Mouse (Mus musculus): ENCODE measurements at regions not wholly inside any gene's neighbourhood (a gene's known extent, or its start where the extent isn't known, plus 50 kb on each side); places are given as distances from the start of the nearest gene placed in this dataset.

GRCm38 (mm10) chr15:97188545-97188944 lies 58.4 kb upstream of the Pced1b start:
- in situ Hi-C loops (cut with MboI, MseI), result no loop called here

DNA sequence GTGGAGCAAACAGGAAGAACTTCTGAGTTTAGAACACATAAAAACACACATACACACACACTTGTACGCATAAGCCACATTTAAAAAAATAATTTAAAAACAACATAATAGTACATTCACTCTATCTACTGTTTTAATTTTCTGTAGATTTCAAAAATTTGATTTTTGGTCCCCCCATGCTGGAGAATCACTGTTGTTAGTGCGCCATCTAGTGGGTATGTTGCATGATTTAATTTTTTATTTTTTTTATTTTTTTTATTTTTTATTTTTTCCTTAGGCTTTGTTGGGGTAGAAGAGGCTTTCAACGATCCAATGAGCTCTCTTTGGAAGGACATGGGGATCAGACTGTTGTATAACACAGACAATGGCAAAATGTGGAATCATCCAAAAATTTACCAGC lies 59.1 kb upstream of the Pced1b start:
- in situ Hi-C loops (cut with MboI, MseI), result no loop called here

DNA sequence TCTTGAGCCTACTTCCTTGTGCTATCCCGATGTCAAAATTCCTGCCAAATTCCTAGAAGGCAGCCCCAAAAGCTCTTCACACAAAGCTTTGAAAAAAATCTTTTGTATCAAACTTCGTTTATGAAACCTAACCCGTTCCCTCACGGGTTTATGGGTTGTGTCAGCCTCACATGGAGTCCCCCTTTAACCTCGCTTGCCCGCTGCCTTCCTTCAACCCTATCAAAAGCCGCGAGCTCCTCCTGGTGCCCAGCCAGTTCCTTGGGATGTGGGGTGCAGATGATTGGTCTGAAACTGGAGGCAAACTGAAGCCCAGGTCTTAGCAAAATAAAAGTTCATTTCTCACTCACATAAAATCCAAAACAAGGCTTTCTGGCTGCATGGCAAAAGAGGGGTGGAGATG lies 60.9 kb upstream of the Pced1b start:
- in situ Hi-C loops (cut with MboI, MseI), result no loop called here

DNA sequence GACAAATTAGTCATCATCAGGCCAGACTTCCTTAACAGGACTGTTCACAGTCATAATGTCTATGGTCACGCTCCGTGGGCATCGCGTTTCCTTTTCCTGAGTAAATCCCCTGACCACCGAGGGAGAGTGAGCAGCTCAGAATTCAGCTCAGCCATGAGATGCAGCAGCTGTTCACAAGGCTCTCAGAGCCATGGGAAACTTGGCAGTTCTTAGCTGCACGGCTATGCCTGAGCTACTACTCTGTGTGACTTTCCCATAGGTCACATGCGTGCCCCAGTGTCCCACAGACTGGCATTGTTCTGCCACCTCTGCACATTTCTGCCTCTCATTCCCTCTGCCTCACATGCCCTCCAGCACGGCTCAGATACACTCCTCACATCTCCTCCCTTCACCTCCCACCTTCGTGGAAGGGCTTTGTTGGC lies 64.3 kb upstream of the Pced1b start:
- in situ Hi-C loops (cut with MboI, MseI), result no loop called here

GRCm38 (mm10) chr15:97180970-97181669 lies 65.8 kb upstream of the Pced1b start:
- in situ Hi-C loops (cut with MboI, MseI), result no loop called here

GRCm38 (mm10) chr15:97178286-97178685 lies 68.6 kb upstream of the Pced1b start:
- in situ Hi-C loops (cut with MboI, MseI), result no loop called here

DNA sequence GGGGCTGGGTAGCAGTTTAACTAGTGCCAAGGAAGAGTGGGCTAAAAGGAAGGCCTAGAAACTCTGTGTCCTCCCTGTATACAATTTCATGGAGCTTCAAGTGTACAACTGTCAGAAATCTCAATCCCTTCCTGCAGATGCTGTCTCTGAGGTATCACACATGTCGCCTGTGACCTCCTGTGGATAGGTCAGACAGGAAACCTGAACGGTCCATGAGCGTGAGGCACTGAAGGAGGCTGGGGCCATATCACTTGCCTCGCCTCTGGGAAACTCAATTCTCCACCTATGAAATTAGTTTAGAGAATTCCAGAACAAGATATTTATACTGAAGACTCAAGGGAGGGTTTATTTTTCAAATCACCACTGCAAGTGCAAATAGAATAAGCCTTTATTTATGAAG lies 69.1 kb upstream of the Pced1b start:
- in situ Hi-C loops (cut with MboI, MseI), result no loop called here

DNA sequence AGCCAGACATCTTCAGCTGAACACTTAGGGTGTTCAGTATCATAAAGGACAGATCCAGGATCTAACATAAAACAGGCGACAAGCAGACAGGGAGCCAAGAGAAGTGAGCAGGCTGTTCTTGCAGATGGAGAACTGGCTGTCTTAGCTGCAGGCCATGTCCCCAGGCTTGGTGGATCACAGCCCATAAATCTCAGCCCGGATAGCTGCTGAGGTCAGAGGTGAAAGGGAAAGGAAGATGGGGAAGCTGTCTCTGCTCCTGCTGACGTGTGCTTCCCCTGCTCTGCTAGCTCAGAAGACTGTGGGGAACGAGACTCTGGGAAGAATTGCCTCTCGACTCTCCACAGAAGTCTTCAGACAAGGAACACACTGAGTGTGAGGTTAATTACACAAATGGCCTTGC lies 71.9 kb upstream of the Pced1b start:
- in situ Hi-C loops (cut with MboI, MseI), result no loop called here

- in situ Hi-C loops (cut with MboI, MseI), result no loop called here
Measured at GRCm38 (mm10) chr15:97173233-97173632, 73.7 kb upstream of the Pced1b start.

DNA sequence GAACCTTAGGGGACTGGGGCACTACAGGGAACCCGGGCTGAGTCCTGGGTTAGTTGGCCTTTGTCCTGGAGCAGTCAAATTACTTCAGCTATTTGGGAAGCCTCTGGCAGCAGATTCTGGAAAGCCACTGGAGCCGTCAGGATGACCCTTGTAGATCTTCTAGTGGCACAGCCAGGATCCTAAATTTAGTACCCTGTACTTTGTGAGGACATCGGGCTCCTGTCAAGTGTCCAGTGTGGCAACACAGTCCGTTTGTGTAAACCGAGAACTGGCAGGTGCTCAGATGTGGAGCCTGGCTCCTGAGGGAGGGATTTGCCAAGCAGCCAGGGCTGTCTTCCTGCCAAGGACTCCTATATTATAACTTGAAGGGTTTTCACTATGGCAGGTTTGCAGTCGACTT lies 76.8 kb upstream of the Pced1b start:
- in situ Hi-C loops (cut with MboI, MseI), result no loop called here

DNA sequence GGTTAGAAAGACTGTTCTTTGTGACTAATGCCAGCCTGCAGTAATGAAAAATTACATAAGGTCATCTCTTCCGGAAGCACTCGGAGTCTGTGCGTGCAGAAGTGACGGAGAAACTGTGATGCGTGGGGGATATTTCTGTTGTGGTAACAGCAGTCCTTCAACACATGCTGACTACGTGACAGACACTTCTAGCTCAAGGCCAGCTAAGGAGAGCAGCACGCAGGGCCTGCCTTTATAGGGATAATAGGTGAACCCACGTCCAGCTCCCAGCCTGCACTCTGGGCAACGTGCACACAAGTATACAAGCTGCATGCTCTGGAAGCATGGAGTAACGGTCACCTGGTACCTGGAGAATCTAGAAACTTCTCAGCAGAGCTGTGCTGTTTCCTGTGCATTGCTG lies 77.5 kb upstream of the Pced1b start:
- in situ Hi-C loops (cut with MboI, MseI), result no loop called here

GRCm38 (mm10) chr15:97167116-97167515 lies 79.8 kb upstream of the Pced1b start:
- in situ Hi-C loops (cut with MboI, MseI), result no loop called here

GRCm38 (mm10) chr15:97164616-97165015 lies 82.3 kb upstream of the Pced1b start:
- in situ Hi-C loops (cut with MboI, MseI), result no loop called here

GRCm38 (mm10) chr15:97163971-97164370 lies 82.9 kb upstream of the Pced1b start:
- in situ Hi-C loops (cut with MboI, MseI), result no loop called here

GRCm38 (mm10) chr15:97163090-97163489 lies 83.8 kb upstream of the Pced1b start:
- in situ Hi-C loops (cut with MboI, MseI), result no loop called here

- in situ Hi-C loops (cut with MboI, MseI), result no loop called here
Measured at GRCm38 (mm10) chr15:97162305-97162704, 84.6 kb upstream of the Pced1b start.

DNA sequence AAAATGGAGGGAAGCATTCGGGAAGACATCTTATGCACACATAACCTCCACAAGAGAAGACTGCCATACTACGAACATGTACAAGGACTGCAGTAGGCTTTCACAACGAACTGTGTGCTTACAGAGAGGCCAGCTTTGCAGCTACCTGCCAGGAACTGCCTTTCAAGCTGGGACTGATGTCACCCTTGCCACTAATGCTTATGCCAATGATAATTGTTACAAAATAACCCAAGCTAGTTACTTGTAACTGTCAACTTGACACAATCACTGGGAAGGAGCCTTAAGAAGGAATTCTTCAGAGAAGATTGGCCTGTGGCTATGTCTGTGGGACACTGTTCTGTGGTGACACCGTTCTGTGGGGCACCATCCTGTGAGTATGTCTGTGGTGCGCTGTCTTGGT lies 85.4 kb upstream of the Pced1b start:
- in situ Hi-C loops (cut with MboI, MseI), result no loop called here

DNA sequence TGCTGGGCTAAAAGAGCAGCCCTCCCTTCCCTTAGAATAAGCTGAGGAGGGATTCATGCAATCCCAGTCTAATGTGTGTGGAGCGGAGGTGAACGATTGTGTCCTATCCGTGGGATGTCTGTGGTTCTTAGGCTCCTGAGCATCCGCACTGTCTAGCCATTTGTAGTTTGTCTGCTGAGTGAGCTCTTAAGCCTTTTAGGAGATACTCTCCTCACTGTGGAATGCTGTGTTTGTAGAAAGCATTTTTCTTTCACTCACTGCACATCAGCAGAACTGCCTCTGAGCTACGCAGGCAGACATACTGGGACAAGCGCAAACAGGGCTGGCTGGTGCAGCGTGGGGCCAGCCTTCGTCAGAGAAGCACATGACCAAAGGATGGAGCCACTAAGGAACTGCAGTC lies 94.6 kb upstream of the Pced1b start:
- in situ Hi-C loops (cut with MboI, MseI), result no loop called here

DNA sequence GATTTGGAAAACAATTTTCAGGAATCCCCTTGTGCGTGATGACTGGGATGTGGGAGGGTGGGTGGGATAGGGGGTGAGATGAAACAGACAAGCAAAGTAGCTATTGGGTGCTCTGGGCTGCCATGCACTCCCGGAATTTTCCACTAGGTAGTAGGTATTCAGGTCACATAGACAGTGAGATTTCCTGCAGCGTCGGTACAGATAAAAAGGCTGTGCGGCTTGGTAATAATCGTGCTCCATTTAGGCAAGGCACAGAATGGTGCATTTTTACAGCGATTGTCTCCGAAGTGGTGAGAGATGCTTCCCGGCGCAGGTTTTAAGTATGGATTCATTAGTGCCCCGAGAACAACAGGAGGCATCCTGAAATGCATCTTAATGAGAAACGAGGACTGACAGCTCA lies 95.1 kb upstream of the Pced1b start:
- in situ Hi-C loops (cut with MboI, MseI), result no loop called here

GRCm38 (mm10) chr15:97150983-97151735 lies 95.4 kb upstream of the Slc38a4 start:
- in situ Hi-C loops (cut with MboI, MseI), result no loop called here

GRCm38 (mm10) chr15:97141958-97142357 lies 86.2 kb upstream of the Slc38a4 start:
- in situ Hi-C loops (cut with MboI, MseI), result no loop called here

- in situ Hi-C loops (cut with MboI, MseI), result no loop called here
Measured at GRCm38 (mm10) chr15:97138265-97138664, 82.5 kb upstream of the Slc38a4 start.

GRCm38 (mm10) chr15:97135291-97135690 lies 79.5 kb upstream of the Slc38a4 start:
- in situ Hi-C loops (cut with MboI, MseI), result no loop called here

Measured in T-helper 1 cell (primary cell).